Mouse (Mus musculus): ENCODE results near the gene Olfr516.

Gene Olfr516

DNA sequence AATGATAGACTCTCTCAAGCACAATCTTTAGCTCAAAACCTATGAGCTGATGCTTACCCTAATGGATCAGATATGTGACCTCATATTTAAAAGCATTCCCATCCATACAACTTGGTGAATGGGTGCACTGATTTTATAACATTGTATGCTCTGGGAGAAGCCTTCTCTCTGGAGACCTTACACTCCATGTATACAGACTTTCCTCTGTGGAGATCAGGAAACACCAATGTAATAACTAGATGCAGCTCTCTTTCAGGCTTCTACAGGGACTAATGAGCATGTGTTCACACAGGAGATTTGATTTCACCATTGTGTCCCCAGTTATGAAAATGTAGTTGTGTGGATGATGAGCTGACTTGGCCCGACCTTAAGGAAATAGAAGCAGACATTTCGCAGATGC is at the start of gene Olfr516:
Olfr516 (minus strand) TSS at position 101 of the 400 bp plus-strand sequence.
- no peak for DNase-seq (ENCODE audit: low spot score)

DNA sequence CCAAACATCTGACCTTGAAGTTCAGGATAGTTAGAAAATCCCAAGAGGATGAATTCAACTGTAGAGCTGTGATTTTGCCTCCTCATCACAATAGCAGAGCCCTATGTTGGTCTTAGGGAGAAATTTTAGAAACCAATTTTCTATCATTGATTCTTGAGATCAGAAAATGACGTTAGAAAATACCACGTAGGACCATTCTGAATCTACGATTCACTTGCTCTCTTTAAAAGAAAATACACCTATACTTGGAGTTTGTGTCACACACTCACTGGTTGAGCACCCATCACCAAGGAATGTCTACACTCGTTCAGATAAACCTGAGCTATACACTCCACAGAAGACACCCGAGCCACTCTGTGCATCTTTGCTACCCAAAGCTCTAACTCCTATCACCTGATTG is 44.0 kb upstream of the Olfr516 start, which contains the start of gene Olfr519:
Olfr519 (minus strand) TSS at position 101 of the 400 bp plus-strand sequence.
- DNase-seq (ENCODE audit: low spot score) = no peak

DNA sequence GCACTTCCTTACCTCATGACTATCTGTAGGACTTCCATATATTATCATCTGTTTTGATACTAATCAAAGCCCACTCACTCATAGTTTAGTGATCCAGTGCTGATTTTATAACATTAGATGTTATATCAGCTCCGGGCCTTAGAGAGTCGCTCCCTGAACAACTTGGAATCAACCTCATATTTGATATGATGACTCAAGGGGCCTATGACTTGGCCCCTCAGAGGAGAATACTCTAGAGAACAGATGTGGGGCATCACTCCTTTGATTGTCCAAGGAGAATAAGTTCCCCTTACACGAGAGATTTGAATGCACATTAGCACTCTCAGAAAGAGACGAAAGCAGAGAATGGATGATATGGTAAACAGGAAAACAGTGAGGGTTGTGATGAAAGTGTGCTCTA is 34.6 kb upstream of the Olfr516 start, which contains the start of gene Olfr518:
Olfr518 (minus strand) TSS at position 101 of the 400 bp plus-strand sequence.
- DNase-seq (ENCODE audit: low spot score) = no peak

DNA sequence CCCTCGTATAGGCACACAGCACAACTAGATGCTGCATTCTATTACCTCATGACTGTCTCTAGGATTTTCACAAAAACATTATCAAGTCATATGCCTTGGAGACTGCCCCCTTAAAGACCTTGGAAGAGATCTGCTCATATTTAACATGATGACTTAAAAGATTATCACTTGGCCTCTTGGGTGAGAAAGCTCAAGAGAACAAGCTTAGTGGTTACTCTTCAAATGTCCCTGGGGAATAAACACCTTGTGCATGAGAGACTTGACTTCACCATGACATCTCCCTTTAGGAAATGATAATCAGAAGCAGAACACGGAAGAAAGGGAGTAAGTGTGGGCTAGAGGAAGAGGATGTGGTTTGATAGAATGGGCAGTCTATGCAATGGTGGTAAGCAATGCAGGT is 21.9 kb upstream of the Olfr516 start, which contains the start of gene Olfr517:
Olfr517 (minus strand) TSS at position 101 of the 400 bp plus-strand sequence.
- no peak for DNase-seq (ENCODE audit: low spot score)

DNA sequence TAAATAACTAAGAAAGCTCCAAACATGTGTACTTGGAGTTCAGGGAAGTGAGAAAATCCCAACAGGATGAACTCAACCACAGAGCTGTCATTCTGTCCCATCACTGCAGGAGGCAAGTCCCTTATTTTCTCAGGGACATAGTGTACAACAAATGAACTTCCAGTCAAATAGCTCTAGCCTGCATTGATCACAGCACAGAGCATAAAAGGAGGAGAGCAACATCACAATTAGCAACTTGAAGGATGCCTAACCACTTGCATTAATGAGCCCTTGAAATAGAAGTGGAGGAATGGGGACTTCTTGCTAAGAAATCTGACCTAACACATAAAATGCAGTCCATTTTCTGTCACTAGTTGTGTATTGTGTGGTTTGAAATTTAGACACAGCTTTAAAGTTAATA is 24.4 kb downstream of the Olfr516 start, which contains the start of gene Olfr514:
Olfr514 (minus strand) TSS at position 101 of the 400 bp plus-strand sequence.
- no peak for DNase-seq (ENCODE audit: low spot score)

DNA sequence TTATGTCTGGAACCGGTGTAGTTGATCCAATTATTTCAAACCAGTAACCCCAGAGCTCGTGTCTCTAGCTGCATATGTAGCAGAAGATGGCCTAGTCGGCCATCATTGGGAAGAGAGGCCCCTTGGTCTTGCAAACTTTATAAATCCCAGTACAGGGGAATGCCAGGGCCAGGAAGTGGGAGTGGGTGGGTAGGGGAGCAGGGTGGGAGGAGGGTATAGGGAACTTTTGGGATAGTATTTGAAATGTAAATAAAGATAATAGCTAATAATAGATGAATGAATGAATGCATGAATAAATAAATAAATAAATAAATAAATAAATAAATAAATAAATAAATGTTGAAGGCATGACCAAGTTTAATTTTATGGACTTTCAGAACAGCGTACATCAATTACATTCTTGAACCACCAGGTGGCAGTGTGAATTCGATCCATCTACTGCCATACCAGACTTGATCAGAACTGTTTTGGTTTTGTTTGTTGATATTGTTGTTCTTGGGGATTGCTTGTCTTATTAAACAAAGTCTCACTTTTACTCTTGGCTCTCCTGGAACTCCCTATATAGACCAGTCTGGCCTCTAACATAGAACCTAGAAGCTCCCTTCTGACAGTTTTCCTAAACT is 35.6 kb downstream of the Olfr516 start:
- peak; percentile 5 for DNase-seq (ENCODE audit: low spot score)

DNA sequence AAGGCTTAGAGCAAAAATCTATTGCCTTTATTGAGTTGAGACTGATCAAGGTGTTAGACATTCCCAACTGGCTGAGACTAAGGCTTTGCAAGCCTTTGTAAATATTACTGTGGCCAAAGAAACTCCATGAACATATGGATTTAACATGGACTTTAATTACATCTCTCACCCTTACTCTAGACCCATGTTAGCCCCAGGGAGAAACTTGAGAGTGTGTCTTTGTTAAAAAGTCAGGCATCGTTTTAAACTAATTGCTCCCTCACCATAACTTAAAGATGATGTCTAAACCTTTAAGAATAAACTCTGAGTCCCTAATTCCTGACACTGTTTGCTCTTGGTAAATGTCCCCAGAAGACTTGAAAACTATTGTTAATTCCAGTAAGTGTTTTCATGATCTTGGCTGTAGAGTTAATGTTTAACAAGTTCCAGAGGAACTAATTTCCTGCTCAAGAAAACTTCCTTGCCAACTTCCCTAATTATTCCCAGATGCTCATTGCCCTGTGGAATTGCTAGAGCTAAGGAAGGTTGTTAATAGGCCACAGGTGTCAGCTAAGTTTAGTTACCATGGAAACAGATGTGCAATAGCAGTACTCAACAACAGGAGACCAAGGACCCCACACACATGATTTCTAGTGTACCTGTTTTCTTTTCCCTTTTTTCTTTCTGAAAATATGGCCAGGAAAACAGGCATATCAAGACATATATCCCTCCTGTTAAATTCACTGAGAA is 53.0 kb downstream of the Olfr516 start:
- DNase-seq (ENCODE audit: low spot score) = no peak

Measured in layer of hippocampus, adult 9-10 months (tissue).